Mouse (Mus musculus): ENCODE measurements around the gene Capns2. TPM values are rescaled to one million over a fixed set of nuclear protein-coding genes. Genes with fewer than 3 reads are reported as not detected.
"Not testable (repeated sequence)": the region's sequence is repeated elsewhere in the genome, so short reads cannot be mapped to it uniquely, and the experiment has no call there.

The Capns2 gene
- polyA plus RNA-seq, 1 experiment from 2014 or later, result not detected

DNA sequence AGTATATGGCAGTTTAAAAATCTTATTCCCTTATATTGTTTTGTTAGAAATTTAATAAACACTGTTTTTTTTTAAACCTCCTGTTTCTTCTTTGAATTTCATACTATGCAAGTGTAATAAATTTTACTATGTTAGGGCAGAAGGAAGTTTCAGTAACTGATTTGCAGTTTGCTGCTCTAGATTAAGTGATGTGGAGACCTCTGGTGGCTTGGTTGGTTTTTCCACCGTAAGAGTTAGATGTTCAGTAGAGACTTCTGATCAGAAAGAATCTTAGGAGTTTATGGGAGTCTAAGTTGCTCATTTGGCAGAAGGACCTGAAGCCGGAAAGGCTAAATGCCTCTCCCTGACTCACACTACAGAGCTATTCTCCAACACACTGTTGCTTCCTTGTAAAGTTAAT lies 17.4 kb upstream of the Capns2 start:
- Histone ChIP-seq H3K27ac (ENCODE audit: low read depth) (no peak overlapping the region), H3K36me3 (replicated peaks; ENCODE audit: insufficient read depth, low read length) (no peaks in the 10 kb centered on the region; the same call in 1 of the 2 replicates), H3K4me1 (ENCODE audit: insufficient read depth) (no peaks in the 10 kb centered on the region), H3K4me2 (ENCODE audit: low read depth, low read length) (no peak overlapping the region), H3K9ac (replicated peaks) (no peak overlapping the region), H3K27me3 (ENCODE audit: insufficient read depth, low read length) (no peaks in the 10 kb centered on the region), H3K4me3 (ENCODE audit: low read depth, low read length) (no peak overlapping the region), H3K9me3 (ENCODE audit: low read length) (no peaks in the 10 kb centered on the region)
- WGBS (ENCODE audit: insufficient replicate concordance), result 64% methylated on average over 2 of the region's 2 CpGs
- ATAC-seq (no peak), DNase-seq (no peak)
- TF ChIP-seq CTCF (IDR thresholded peaks at IDR 0.05; ENCODE audit: low read depth) (peak; percentile 39), EP300 (IDR thresholded peaks at IDR 0.05; ENCODE audit: low read depth) (no peak)

GRCm38 (mm10) chr8:92892216-92892615 lies 9.0 kb upstream of the Capns2 start:
- 72% methylated on average over 3 of the region's 3 CpGs for WGBS (ENCODE audit: insufficient replicate concordance)
- not testable (repeated sequence) for H3K4me1 ChIP-seq (ENCODE audit: insufficient read depth)

DNA sequence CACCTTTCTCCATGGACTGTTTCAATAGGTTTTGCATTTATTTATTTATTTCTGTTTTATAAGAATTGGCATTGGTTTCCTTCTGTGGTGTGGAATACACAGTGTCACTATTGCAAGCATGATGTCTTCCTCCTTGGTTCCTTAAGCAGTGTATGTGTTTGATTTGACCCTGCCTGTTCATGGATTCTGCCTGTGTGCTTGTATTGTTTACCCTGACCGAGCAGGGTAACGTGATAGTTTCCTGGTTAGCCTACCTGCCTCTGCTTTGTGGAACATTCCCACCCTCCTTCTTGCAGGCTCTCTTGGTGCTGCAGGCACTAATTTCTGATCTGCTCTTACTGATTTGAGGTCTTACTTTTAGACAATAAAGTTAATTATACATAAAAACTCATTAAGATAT lies 7.3 kb upstream of the Capns2 start:
- H3K4me1 ChIP-seq (ENCODE audit: insufficient read depth), result no peaks in the 10 kb centered on the region
- H3K9ac ChIP-seq (replicated peaks), result no peak overlapping the region
- H3K4me3 ChIP-seq (ENCODE audit: low read depth, low read length), result no peak overlapping the region
- H3K27ac ChIP-seq (ENCODE audit: low read depth), result no peak overlapping the region
- DNase-seq (no peak), ATAC-seq (no peak)
- TF ChIP-seq EP300 (IDR thresholded peaks at IDR 0.05; ENCODE audit: low read depth) (no peak), CTCF (IDR thresholded peaks at IDR 0.05; ENCODE audit: low read depth) (no peak)
- no peaks in the 10 kb centered on the region for H3K36me3 ChIP-seq (replicated peaks; ENCODE audit: insufficient read depth, low read length)
- no peak overlapping the region for H3K4me2 ChIP-seq (ENCODE audit: low read depth, low read length)
- H3K9me3 ChIP-seq (ENCODE audit: low read length), result no peaks in the 10 kb centered on the region
- 56% methylated on average over 2 of the region's 2 CpGs for WGBS (ENCODE audit: insufficient replicate concordance)
- H3K27me3 ChIP-seq (ENCODE audit: insufficient read depth, low read length), result no peaks in the 10 kb centered on the region

More at GRCm38 (mm10) chr8:92892216-92892615, 9.0 kb upstream of the Capns2 start:
- not testable (repeated sequence) for H3K9ac ChIP-seq (replicated peaks); H3K27ac ChIP-seq (ENCODE audit: low read depth); ATAC-seq; H3K27me3 ChIP-seq (ENCODE audit: insufficient read depth, low read length); H3K4me2 ChIP-seq (ENCODE audit: low read depth, low read length); H3K4me3 ChIP-seq (ENCODE audit: low read depth, low read length); DNase-seq; H3K36me3 ChIP-seq (replicated peaks; ENCODE audit: insufficient read depth, low read length); H3K9me3 ChIP-seq (ENCODE audit: low read length)

- TF ChIP-seq CTCF (IDR thresholded peaks at IDR 0.05; ENCODE audit: low read depth) (no peak), EP300 (IDR thresholded peaks at IDR 0.05; ENCODE audit: low read depth) (no peak)
- Histone ChIP-seq H3K4me1 (ENCODE audit: insufficient read depth) (no peaks in the 10 kb centered on the region), H3K27me3 (ENCODE audit: insufficient read depth, low read length) (no peaks in the 10 kb centered on the region), H3K36me3 (replicated peaks; ENCODE audit: insufficient read depth, low read length) (no peaks in the 10 kb centered on the region), H3K27ac (ENCODE audit: low read depth) (no peak overlapping the region), H3K9ac (replicated peaks) (no peak overlapping the region), H3K4me3 (ENCODE audit: low read depth, low read length) (no peak overlapping the region), H3K9me3 (ENCODE audit: low read length) (no peaks in the 10 kb centered on the region), H3K4me2 (ENCODE audit: low read depth, low read length) (no peak overlapping the region)
- ATAC-seq, result no peak
- 75% methylated on average over 7 of the region's 7 CpGs for WGBS (ENCODE audit: insufficient replicate concordance)
- DNase-seq, result no peak
Observed at GRCm38 (mm10) chr8:92895053-92895452, 6.2 kb upstream of the Capns2 start.

- no peak overlapping the region for H3K4me3 ChIP-seq (ENCODE audit: low read depth, low read length)
- 72% methylated on average over 1 of the region's 1 CpGs for WGBS (ENCODE audit: insufficient replicate concordance)
- H3K27ac ChIP-seq (ENCODE audit: low read depth), result no peak overlapping the region
- no peak for ATAC-seq
- no peak for DNase-seq
- TF ChIP-seq CTCF (IDR thresholded peaks at IDR 0.05; ENCODE audit: low read depth), result no peak
- no peak for TF ChIP-seq EP300 (IDR thresholded peaks at IDR 0.05; ENCODE audit: low read depth)
- no peaks in the 10 kb centered on the region for H3K36me3 ChIP-seq (replicated peaks; ENCODE audit: insufficient read depth, low read length)
- no peaks in the 10 kb centered on the region for H3K9me3 ChIP-seq (ENCODE audit: low read length)
- H3K9ac ChIP-seq (replicated peaks), result no peak overlapping the region
- H3K27me3 ChIP-seq (ENCODE audit: insufficient read depth, low read length), result no peaks in the 10 kb centered on the region
- no peak overlapping the region for H3K4me2 ChIP-seq (ENCODE audit: low read depth, low read length)
- H3K4me1 ChIP-seq (ENCODE audit: insufficient read depth), result no peaks in the 10 kb centered on the region
Observed at GRCm38 (mm10) chr8:92896056-92896455, 5.2 kb upstream of the Capns2 start.

- WGBS (ENCODE audit: insufficient replicate concordance), result 63% methylated on average over 5 of the region's 5 CpGs
- Histone ChIP-seq H3K36me3 (replicated peaks; ENCODE audit: insufficient read depth, low read length) (no peaks in the 10 kb centered on the region), H3K27me3 (ENCODE audit: insufficient read depth, low read length) (no peaks in the 10 kb centered on the region), H3K27ac (ENCODE audit: low read depth) (no peak overlapping the region), H3K9me3 (ENCODE audit: low read length) (no peaks in the 10 kb centered on the region), H3K9ac (replicated peaks) (no peak overlapping the region), H3K4me3 (ENCODE audit: low read depth, low read length) (no peak overlapping the region), H3K4me1 (ENCODE audit: insufficient read depth) (no peaks in the 10 kb centered on the region), H3K4me2 (ENCODE audit: low read depth, low read length) (no peak overlapping the region)
- no peak for TF ChIP-seq EP300 (IDR thresholded peaks at IDR 0.05; ENCODE audit: low read depth)
- no peak for TF ChIP-seq CTCF (IDR thresholded peaks at IDR 0.05; ENCODE audit: low read depth)
- DNase-seq (no peak), ATAC-seq (no peak)
Observed at GRCm38 (mm10) chr8:92896611-92897010, 4.6 kb upstream of the Capns2 start.

DNA sequence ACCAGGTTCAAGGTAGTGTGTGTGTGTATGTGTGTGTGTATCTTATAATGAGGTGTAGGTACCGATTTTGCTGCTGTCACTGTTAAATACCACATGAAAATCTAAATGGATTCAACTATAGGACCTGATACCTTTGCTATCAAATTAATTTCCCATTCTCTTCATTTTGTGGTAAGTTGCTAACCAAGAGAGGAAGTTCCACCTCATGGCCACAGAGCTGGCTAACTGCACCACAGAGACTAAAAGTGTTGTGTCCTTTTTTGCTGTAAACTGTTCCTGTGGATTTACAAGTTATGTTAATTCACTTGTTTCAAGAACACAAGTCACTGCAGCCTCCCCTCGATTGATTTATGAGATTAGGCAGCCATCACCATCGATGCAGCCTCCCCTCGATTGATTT lies 3.4 kb upstream of the Capns2 start:
- Histone ChIP-seq H3K36me3 (replicated peaks; ENCODE audit: insufficient read depth, low read length) (no peaks in the 10 kb centered on the region), H3K9me3 (ENCODE audit: low read length) (no peaks in the 10 kb centered on the region), H3K4me3 (ENCODE audit: low read depth, low read length) (no peak overlapping the region), H3K4me1 (ENCODE audit: insufficient read depth) (no peaks in the 10 kb centered on the region), H3K27me3 (ENCODE audit: insufficient read depth, low read length) (no peaks in the 10 kb centered on the region), H3K4me2 (ENCODE audit: low read depth, low read length) (no peak overlapping the region), H3K9ac (replicated peaks) (no peak overlapping the region), H3K27ac (ENCODE audit: low read depth) (no peak overlapping the region)
- 66% methylated on average over 4 of the region's 4 CpGs for WGBS (ENCODE audit: insufficient replicate concordance)
- no peak for ATAC-seq
- DNase-seq, result no peak
- TF ChIP-seq CTCF (IDR thresholded peaks at IDR 0.05; ENCODE audit: low read depth) (no peak), EP300 (IDR thresholded peaks at IDR 0.05; ENCODE audit: low read depth) (no peak)
